Mouse (Mus musculus) gastrocnemius, adult 2 months (tissue): ENCODE measurements around the gene Rnf4. TPM values are rescaled to one million over a fixed set of nuclear protein-coding genes. Genes with fewer than 3 reads are reported as not detected.

ENCODE experiments used
- DNase-seq: peaks from one replicate; pipeline ENCODE4 v3.0.0; 2022
- H3K27ac ChIP-seq: fragments of 200-600 bp; 2 replicates; pipeline ENCODE4 v1.8.1; 2022; ENCODE audit warnings: mild to moderate bottlenecking
- H3K4me3 ChIP-seq: fragments of 200-600 bp; 2 replicates; pipeline ENCODE4 v1.8.1; 2022; ENCODE audit warnings: mild to moderate bottlenecking, moderate library complexity
- CTCF ChIP-seq: fragments of 200-600 bp; IDR thresholded peaks from 2 replicates; pipeline ENCODE4 v1.8.1; 2022; ENCODE audit warnings: antibody characterized with exemption, mild to moderate bottlenecking, moderate library complexity
- intact Hi-C: fragments of 180-260 bp; cut with DNase I; formaldehyde crosslinking; loops from one replicate; pipeline ENCODE4 v1.15.1; 2025
- total RNA-seq, 2 experiments: library from RNA; stranded (reverse); gene quantifications; 2 replicates each; pipeline ENCODE4 v1.2.3; 2021

Rnf4 gene
- total RNA-seq, 2 experiments from 2014 or later: 16.5 to 19.8 TPM

DNA sequence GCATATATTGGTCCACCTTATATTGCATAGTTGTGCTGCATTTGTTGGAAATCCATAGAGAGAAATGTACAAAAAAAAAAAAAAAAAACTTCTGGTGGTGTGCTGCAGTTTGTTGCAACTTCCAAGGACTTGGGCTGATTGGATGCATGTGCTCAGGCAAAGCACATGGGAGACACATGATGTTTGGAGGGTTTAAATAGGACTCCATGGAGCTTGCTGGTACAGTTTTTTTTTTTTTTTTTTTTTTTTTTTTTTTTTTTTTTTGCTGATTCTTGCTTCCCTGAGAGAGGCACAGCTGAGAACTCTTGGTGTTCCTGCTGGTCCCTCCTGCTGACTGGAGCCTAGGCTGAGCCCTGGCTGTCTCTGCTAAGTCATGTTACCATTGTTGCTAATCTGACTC lies 27.0 kb downstream of the Rnf4 start:
- no peak for TF ChIP-seq CTCF
- no peak overlapping the region for H3K4me3 ChIP-seq
- intact Hi-C loops: no loop called here
- no peak for DNase-seq
- H3K27ac ChIP-seq: no peak overlapping the region

GRCm38 (mm10) chr5:34368551-34369290 lies 32.6 kb downstream of the Rnf4 start:
- intact Hi-C loops: loop anchor here (2.0 kb wide), 1 partner anchor 32 kb away; the partner anchor contains the start of gene Rnf4

GRCm38 (mm10) chr5:34369341-34370021 lies 33.4 kb downstream of the Rnf4 start, which contains the start of gene Fam193a:
Fam193a (plus strand) TSS chr5:34369933.
- peak within 1 kb of the TSS; percentile 96 for H3K4me3 ChIP-seq
- intact Hi-C loops: loop anchor here (2.0 kb wide), 1 partner anchor 33 kb away; the partner anchor contains the start of gene Rnf4
- H3K27ac ChIP-seq: peak within 1 kb of the TSS; percentile 99
- DNase-seq: peak; percentile 99
- TF ChIP-seq CTCF: no peak

More at GRCm38 (mm10) chr5:34368551-34369290, 32.6 kb downstream of the Rnf4 start:
- peak overlapping the region; percentile 99 for H3K27ac ChIP-seq
- DNase-seq: no peak
- peak overlapping the region; percentile 96 for H3K4me3 ChIP-seq
- TF ChIP-seq CTCF: no peak

- no peak for TF ChIP-seq CTCF
- intact Hi-C loops: no loop called here
- H3K4me3 ChIP-seq: peak overlapping the region; percentile 96
- peak; percentile 59 for DNase-seq
- H3K27ac ChIP-seq: peak overlapping the region; percentile 85
Observed at GRCm38 (mm10) chr5:34370022-34370823, 34.1 kb downstream of the Rnf4 start.

GRCm38 (mm10) chr5:34370840-34371239 lies 34.8 kb downstream of the Rnf4 start:
- Histone ChIP-seq H3K4me3 (peak overlapping the region; percentile 96), H3K27ac (peak overlapping the region; percentile 85)
- no peak for TF ChIP-seq CTCF
- intact Hi-C loops: no loop called here
- no peak for DNase-seq

DNA sequence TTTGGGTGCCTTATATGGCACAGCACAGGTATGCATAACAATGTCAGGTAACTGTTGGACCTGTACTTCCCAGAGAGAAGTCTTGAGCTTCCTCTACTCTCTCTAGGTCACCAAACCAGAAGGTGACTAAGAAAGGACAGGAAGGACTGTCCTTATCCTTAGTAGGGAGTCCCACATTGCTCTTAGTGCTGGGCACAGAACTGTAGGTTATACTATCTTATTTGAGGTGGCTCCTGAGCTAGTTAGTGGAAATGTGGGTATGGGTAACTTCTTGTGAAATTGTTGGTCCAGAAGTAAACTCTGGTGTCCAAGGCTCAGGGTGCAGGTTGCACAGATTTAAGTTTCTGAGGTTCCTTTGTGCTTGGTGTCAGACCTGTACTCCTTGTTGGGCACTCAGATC lies 36.1 kb downstream of the Rnf4 start:
- no peak for TF ChIP-seq CTCF
- intact Hi-C loops: no loop called here
- no peak overlapping the region; the same call in 1 of the 2 replicates for H3K4me3 ChIP-seq
- no peak for DNase-seq
- H3K27ac ChIP-seq: no peak overlapping the region

DNA sequence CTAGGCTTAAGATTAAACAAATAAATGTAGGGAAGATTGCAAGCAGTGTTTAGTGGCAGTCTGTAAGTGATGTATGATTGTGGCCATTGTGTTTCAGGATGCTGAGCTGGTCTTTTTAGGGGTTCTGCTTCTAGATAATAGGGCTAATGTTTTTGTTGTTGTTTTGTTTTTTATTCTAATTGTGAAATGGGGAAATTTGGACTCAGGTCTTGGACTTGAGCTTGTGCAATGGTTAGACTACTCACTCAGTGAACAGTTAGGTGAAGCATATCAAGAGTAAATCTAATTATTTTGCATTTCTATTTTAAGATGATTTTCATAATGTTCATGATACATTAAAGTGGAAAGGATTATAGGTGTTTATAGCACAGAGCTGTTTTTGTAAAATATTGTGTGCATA lies 36.5 kb downstream of the Rnf4 start:
- no peak for DNase-seq
- Histone ChIP-seq H3K27ac (no peak overlapping the region), H3K4me3 (no peak overlapping the region)
- TF ChIP-seq CTCF: no peak
- intact Hi-C loops: no loop called here

GRCm38 (mm10) chr5:34378787-34379186 lies 42.7 kb downstream of the Rnf4 start:
- Histone ChIP-seq H3K4me3 (no peak overlapping the region), H3K27ac (no peak overlapping the region)
- DNase-seq: no peak
- no peak for TF ChIP-seq CTCF
- intact Hi-C loops: no loop called here

DNA sequence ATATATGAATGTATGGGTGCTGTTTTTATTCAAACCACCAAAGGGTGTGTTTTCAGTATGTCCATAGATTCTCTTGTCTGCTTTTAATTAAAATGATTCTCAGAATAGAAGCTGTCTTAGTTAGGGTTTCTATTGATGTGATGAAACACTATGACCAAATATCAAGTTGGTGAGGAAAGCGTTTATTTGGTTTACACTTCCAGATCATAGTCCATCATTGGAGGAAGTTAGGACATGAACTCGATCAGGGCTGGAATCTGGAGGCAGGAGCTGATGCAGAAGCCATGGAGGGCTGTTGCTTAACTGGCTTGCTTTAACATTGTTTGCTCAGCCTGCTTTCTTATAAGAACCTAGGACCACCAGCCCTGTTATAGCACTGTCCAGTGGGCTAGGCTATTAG lies 45.6 kb downstream of the Rnf4 start:
- no peak overlapping the region for H3K27ac ChIP-seq
- DNase-seq: no peak
- no peak overlapping the region for H3K4me3 ChIP-seq
- no peak for TF ChIP-seq CTCF
- intact Hi-C loops: no loop called here

- no peak overlapping the region for H3K27ac ChIP-seq
- H3K4me3 ChIP-seq: no peak overlapping the region
- DNase-seq: no peak
- intact Hi-C loops: no loop called here
- no peak for TF ChIP-seq CTCF
Observed at GRCm38 (mm10) chr5:34385616-34386015, 49.5 kb downstream of the Rnf4 start.

DNA sequence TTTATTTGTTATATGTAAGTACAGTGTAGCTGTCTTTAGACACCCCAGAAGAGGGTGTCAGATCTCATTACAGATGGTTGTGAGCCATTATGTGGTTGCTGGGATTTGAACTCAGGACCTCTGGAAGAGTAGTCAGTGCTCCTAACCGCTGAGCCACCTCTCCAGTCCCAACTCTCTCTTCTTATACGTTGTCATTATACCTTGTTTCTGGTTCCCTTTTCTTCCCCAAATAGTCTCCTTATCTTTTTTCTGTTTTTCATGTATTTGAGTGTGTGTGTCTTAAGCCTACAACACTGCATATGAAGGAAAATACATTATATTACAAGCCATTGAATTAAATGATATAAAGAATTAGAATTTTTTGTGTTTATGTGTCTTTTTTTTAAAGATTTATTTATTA lies 50.7 kb downstream of the Rnf4 start:
- H3K27ac ChIP-seq: no peak overlapping the region
- no peak overlapping the region for H3K4me3 ChIP-seq
- DNase-seq: no peak
- intact Hi-C loops: no loop called here
- no peak for TF ChIP-seq CTCF

DNA sequence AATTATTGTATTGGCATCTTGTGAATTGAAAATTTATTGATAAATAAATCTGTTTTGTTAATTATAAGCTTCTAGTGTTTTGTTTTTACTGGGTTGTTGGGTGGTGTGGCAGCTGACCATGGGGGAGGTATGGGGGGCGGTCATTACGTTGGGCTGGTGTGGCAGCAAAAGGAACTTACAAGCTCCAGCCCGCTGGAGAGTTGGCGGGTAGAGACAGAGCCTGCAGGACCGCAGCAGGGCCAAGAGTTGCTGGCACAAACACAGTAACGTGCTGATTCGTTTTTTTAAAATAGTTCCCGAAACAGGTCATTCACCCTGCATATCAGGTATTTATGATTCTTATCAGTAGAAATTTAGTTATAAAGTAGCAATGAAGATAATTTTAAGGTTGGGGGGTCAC lies 57.2 kb downstream of the Rnf4 start:
- DNase-seq: no peak
- Histone ChIP-seq H3K27ac (no peak overlapping the region), H3K4me3 (no peak overlapping the region)
- TF ChIP-seq CTCF: no peak
- intact Hi-C loops: no loop called here

DNA sequence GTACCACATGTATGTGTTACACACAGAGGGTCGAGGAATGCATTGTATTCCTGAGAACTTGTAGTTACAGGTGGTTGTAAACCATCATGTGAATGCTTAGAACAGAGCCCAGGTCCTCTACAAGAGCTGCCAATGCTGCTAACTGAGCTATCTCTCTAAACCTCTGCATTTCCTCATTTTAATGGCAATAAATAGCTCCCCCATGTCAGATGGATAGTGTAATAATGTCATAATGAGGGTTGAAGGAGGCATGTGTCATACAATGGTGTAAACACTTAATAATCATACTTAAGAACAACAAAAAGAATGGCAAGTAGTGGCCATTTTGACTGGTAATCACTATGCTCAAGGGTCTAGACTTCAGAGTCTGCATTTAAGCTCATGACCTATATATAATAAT lies 59.3 kb downstream of the Rnf4 start:
- H3K27ac ChIP-seq: no peak overlapping the region
- TF ChIP-seq CTCF: no peak
- intact Hi-C loops: no loop called here

More for the DNA sequence above, 59.3 kb downstream of the Rnf4 start:
- no peak for DNase-seq
- no peak overlapping the region for H3K4me3 ChIP-seq
